Mouse (Mus musculus): Measurements from ENCODE around the gene Ankrd11. TPM values are rescaled to one million over a fixed set of nuclear protein-coding genes. Genes with fewer than 3 reads are reported as not detected.

Gene Ankrd11
- polyA plus RNA-seq, 1 experiment from 2014 or later: 39.6 TPM

DNA sequence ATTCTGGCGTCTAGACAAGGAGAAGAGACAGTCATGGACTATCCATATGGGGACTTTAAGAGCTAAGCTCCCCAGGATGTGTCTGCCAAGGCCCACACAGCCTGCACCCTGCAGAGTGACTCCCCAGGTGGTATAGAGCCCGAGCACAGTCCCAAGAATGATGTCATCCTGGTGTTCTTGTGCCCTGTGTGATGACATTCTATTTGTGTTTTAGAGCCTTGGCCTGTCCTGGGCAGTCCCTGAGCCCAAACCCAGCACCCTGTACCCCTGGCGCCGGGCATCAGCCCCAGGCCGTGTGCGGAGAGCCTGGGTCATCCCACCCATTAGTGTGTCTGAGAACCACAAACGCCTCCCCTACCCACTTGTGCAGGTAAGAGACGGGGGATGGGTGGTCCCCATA lies 185.8 kb downstream of the Ankrd11 start:
- Histone ChIP-seq H3K4me2 (no peak overlapping the region), H3K4me3 (no peak overlapping the region), H3K9ac (no peak overlapping the region), H3K27me3 (peaks cover 10% of the 10 kb centered on the region; the same call in 1 of the 2 replicates), H3K27ac (no peak overlapping the region), H3K4me1 (replicated peaks) (peaks cover 7% of the 10 kb centered on the region; the same call in 1 of the 2 replicates), H3K9me3 (replicated peaks) (no peaks in the 10 kb centered on the region), H3K36me3 (no peaks in the 10 kb centered on the region)
- 80% methylated on average over 8 of the region's 8 CpGs for WGBS
- ATAC-seq (replicated peaks; ENCODE audit: insufficient number of reproducible peaks, insufficient read depth, low FRiP score, low read depth): no peak

DNA sequence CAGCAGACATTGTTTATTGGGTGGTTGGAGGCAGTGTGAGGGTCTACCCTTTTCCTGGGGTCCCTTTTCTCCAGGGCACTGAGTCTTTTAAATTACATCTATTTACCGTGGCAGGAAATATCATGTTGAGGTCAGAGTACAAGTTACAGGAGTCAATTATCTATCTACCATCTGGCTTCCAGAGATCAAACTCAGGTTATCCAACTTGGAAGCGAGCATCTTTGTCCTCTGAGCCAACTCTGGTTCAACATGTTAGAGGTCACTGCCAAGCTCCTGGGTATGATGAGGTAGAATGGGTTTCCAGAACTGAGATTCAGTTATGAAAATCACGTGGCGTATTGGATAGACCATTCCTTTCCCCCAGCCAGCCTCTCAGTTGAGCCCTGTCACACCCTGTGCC lies 187.0 kb downstream of the Ankrd11 start:
- H3K4me2 ChIP-seq: no peak overlapping the region
- H3K9ac ChIP-seq: no peak overlapping the region
- H3K4me1 ChIP-seq (replicated peaks): peaks cover 7% of the 10 kb centered on the region; the same call in 1 of the 2 replicates
- no peak overlapping the region for H3K27ac ChIP-seq
- H3K36me3 ChIP-seq: no peaks in the 10 kb centered on the region
- 74% methylated on average over 4 of the region's 4 CpGs for WGBS
- ATAC-seq (replicated peaks; ENCODE audit: insufficient number of reproducible peaks, insufficient read depth, low FRiP score, low read depth): no peak
- peaks cover 13% of the 10 kb centered on the region; the same call in 1 of the 2 replicates for H3K27me3 ChIP-seq
- H3K9me3 ChIP-seq (replicated peaks): no peaks in the 10 kb centered on the region
- H3K4me3 ChIP-seq: no peak overlapping the region

DNA sequence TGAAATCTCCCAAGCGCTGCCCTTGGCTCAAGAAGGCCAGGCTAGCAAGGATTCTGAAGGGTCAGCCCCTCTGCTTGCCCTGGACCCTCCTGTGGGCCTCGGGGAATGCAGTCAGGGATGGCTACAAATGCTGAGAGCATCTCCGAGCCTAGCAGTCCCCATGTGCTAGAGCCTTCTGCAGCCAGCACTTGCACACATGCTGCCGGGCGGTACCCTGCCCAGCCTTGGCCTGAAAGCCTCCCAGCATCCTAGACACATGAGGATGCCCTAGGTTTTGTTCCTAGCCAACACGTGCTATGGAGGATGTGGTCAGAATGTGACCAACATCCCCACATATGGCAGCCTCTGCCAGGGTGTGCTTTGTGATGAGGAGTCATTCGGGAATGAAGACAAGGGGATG lies 187.7 kb downstream of the Ankrd11 start:
- WGBS: 69% methylated on average over 7 of the region's 7 CpGs
- Histone ChIP-seq H3K4me3 (no peak overlapping the region), H3K9ac (no peak overlapping the region), H3K27ac (no peak overlapping the region), H3K27me3 (peaks cover 16% of the 10 kb centered on the region; the same call in 1 of the 2 replicates), H3K9me3 (replicated peaks) (no peaks in the 10 kb centered on the region), H3K4me1 (replicated peaks) (peaks cover 7% of the 10 kb centered on the region; the same call in 1 of the 2 replicates), H3K4me2 (no peak overlapping the region), H3K36me3 (no peaks in the 10 kb centered on the region)
- ATAC-seq (replicated peaks; ENCODE audit: insufficient number of reproducible peaks, insufficient read depth, low FRiP score, low read depth): no peak

DNA sequence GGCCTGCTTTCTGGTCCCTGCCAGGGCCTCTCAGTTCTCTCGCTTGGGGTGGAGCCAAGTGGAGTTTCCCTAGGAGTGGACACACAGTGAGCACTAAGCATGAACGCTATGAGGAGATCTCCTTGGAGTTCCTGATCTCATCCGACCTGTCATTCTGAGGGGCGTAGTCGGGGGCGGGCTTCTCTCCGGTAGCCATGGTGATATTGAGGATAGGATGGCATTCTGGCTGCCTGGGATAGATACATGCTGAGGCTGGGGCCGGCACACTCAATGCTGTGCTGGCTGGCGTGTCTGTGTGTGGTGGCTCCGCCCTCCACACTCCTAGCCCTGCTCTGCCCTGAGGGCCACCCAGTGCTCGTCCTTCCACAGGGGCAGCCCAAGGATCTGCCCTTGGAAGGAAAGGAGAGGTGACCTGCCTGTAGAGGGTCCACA lies 188.7 kb downstream of the Ankrd11 start:
- Histone ChIP-seq H3K9me3 (replicated peaks) (no peaks in the 10 kb centered on the region), H3K4me1 (replicated peaks) (peaks cover 10% of the 10 kb centered on the region), H3K27ac (no peak overlapping the region), H3K36me3 (no peaks in the 10 kb centered on the region), H3K4me3 (no peak overlapping the region), H3K9ac (no peak overlapping the region), H3K27me3 (peaks cover 21% of the 10 kb centered on the region; the same call in 1 of the 2 replicates), H3K4me2 (no peak overlapping the region)
- WGBS: 36% methylated on average over 11 of the region's 11 CpGs
- ATAC-seq (replicated peaks; ENCODE audit: insufficient number of reproducible peaks, insufficient read depth, low FRiP score, low read depth): no peak

DNA sequence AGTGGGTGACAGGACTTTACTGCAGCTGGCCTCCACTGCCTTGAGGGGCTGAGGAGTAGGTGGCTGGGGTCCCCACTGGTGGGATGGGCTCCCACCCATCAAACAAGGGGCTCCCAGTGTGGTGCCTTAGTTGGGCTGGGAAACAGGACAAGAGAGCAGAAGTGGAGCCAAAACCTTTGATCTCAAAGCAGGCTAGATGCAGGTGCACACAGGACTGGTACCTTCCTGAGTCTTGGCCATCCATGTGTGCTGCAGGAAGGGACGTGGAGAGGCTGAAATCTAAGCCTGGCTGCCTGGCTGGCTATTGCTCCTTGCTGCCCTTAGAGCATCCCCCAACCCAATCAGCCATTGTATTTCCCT lies 189.6 kb downstream of the Ankrd11 start:
- Histone ChIP-seq H3K27ac (no peak overlapping the region), H3K27me3 (peaks cover 21% of the 10 kb centered on the region; the same call in 1 of the 2 replicates), H3K9me3 (replicated peaks) (no peaks in the 10 kb centered on the region), H3K4me3 (no peak overlapping the region), H3K36me3 (no peaks in the 10 kb centered on the region), H3K4me2 (no peak overlapping the region), H3K9ac (no peak overlapping the region), H3K4me1 (replicated peaks) (peaks cover 18% of the 10 kb centered on the region)
- 81% methylated on average over 1 of the region's 1 CpGs for WGBS
- ATAC-seq (replicated peaks; ENCODE audit: insufficient number of reproducible peaks, insufficient read depth, low FRiP score, low read depth): no peak

DNA sequence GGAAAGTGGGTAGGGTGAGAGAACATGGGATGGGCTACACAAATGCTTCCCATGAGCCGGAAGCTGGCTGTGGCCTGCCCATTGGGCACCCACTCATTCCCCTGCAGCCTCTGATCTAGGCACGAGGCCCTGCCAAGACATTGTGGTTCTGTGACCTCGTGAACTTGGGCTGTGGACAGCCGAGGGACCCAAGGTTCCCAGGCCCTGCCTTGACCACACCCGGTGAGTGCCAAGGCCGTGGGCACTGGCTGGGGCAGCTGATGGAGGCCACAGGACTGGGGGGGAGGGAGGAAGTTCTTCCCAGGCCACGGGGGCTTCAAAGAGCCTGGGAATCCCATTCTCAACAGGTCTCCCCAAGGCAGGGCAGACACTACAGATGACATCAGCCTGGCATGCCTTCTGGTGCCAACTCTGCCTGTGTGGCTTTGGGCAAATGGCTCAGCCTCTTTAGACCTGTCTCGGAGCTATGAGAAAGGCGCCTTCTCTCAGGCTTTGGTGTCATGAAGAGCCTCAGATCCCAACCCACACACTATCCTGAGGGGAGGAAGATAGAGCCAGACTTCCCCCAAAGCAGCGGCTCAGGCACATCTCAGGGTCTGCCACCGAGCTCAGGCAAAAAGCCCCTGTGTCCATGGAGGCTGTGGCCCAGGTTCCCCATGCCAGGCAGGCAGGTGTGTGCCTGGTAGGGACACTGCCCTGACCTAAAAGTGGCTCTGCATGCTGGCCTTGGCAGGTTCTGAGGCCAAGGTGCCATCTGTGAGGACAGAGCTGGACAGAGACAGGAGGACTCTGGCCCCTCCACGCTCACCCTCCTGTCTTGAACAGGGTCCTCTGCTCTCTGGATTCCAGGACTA lies 190.2 kb downstream of the Ankrd11 start:
- peaks cover 21% of the 10 kb centered on the region; the same call in 1 of the 2 replicates for H3K27me3 ChIP-seq
- no peaks in the 10 kb centered on the region for H3K36me3 ChIP-seq
- no peaks in the 10 kb centered on the region for H3K9me3 ChIP-seq (replicated peaks)
- H3K4me1 ChIP-seq (replicated peaks): peaks cover 19% of the 10 kb centered on the region
- H3K4me3 ChIP-seq: no peak overlapping the region
- H3K4me2 ChIP-seq: no peak overlapping the region
- no peak overlapping the region for H3K9ac ChIP-seq
- 75% methylated on average over 12 of the region's 12 CpGs for WGBS
- H3K27ac ChIP-seq: no peak overlapping the region
- ATAC-seq (replicated peaks; ENCODE audit: insufficient number of reproducible peaks, insufficient read depth, low FRiP score, low read depth): no peak

DNA sequence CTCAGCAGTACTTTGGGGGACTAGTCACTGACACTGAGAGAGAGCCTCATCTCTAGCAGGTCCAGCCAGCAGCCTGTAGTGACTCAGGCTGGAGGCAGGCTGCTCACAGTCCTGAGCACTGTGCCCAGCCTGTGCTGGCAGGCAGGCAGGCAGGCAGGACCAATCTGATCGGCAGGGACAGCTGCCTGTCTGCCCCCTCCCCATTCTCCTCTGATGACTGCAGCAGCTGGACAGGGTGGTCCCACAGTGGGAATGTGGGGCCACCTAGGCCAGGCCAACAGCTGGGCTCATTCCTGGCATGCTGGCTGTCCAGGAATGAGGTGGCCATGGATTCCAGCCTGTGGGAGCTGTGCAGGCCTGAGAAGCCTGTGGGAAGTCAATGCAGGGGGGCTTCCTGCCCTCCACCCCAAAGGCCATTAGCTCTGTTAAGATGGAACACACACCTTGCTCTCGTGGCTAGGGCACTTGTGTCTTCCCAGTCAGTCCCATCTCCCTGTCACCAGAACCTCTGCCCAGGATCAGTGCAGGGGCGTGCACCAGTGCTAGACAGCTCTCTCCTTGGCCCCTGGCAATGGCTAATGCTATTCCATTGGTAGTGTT lies 191.3 kb downstream of the Ankrd11 start:
- no peak overlapping the region for H3K27ac ChIP-seq
- ATAC-seq (replicated peaks; ENCODE audit: insufficient number of reproducible peaks, insufficient read depth, low FRiP score, low read depth): no peak

DNA sequence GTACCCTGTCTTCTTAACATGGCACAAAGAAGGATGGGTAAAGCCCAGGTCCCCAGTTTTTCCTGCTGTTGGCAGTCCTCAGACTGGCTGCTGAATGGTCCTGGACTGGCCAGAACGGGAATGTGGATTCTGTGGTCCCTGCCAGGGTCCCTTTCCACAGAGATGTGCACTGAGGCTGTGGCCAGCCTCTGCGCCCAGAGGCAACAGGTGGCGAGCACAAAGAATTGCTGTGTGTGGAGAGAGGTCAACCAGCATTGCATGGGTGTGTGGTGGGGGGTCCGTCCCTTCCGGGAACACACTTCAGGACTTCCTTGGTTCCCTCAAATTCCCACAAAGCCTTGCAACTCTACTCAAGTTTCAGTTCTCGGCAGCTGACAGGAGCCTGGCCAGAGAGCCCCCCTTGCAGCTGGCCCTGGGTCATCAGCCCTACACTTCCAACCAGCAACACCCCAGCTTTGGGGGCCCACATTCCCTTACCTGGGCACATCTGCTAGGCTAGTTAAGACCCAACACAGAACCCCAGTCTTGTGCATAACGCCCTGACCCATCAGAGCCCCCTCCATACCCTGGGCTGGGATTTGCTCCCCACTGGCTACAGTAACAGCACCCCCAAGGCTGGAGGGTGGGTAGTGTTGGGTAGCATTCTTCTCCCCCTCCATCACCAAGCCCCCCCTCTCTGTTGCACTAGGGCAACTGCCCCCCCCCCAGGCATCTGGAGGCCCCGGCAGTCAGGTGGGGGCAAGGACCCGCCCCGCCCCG lies 192.7 kb downstream of the Ankrd11 start:
- Histone ChIP-seq H3K4me1 (replicated peaks) (peaks cover 30% of the 10 kb centered on the region), H3K36me3 (no peaks in the 10 kb centered on the region), H3K27me3 (peaks cover 20% of the 10 kb centered on the region; the same call in 1 of the 2 replicates), H3K9ac (no peak overlapping the region), H3K4me3 (no peak overlapping the region), H3K4me2 (no peak overlapping the region), H3K27ac (no peak overlapping the region), H3K9me3 (replicated peaks) (no peaks in the 10 kb centered on the region)
- ATAC-seq (replicated peaks; ENCODE audit: insufficient number of reproducible peaks, insufficient read depth, low FRiP score, low read depth): no peak
- 75% methylated on average over 11 of the region's 11 CpGs for WGBS

More for the DNA sequence above, 191.3 kb downstream of the Ankrd11 start:
- no peaks in the 10 kb centered on the region for H3K9me3 ChIP-seq (replicated peaks)
- H3K9ac ChIP-seq: no peak overlapping the region
- H3K27me3 ChIP-seq: peaks cover 21% of the 10 kb centered on the region; the same call in 1 of the 2 replicates
- no peak overlapping the region for H3K4me2 ChIP-seq
- no peaks in the 10 kb centered on the region for H3K36me3 ChIP-seq
- 58% methylated on average over 3 of the region's 3 CpGs for WGBS
- peaks cover 28% of the 10 kb centered on the region for H3K4me1 ChIP-seq (replicated peaks)
- H3K4me3 ChIP-seq: no peak overlapping the region

DNA sequence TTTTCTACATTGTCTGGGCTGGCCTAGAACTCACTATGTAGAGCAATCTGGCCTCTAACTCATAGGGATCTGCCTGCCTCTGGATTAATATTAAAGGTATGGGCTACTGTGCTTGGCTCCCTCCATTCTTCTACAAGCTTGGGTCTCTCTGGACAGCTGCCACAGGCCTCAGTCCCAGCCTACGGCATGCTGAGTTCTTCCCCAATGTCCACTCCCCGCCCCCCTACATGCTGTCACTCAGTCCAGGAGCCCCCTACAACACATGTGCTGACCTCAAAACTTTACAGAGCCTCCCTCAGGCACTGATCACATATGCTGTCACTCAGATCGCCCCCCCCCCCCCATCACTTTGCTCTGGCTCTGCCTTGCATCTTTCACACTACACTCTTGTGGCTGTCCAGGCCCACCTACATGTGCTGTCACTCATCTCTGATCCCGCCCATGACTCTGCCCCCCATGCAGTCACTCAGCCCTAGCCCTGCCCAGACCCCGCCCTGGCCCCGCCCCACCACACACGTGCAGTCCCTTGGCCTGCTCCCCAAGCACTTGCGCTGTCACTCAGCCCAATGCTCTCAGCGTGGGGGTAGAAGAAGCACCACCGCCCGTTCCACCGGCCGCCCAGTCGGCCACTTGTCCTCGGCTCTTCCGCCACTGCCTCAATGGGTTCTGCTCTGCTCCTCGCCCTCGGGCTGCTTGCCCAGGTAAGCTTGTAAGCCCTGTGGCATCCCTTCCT lies 194.1 kb downstream of the Ankrd11 start, which contains the start of gene Cdh15:
Gene Cdh15 (plus strand): TSS at position 138 of the 733 bp plus-strand sequence.
- ATAC-seq (replicated peaks; ENCODE audit: insufficient number of reproducible peaks, insufficient read depth, low FRiP score, low read depth): peak; percentile 84
- peaks cover 19% of the 10 kb centered on the region; the same call in 1 of the 2 replicates for H3K27me3 ChIP-seq
- 13% methylated on average over 17 of the region's 18 CpGs for WGBS
- no peak within 1 kb of the TSS for H3K9ac ChIP-seq
- 0 out of 2 replicates have a peak within 1 kb of the TSS, but pooled peaks have one; percentile 3 for H3K4me3 ChIP-seq
- peak within 1 kb of the TSS; percentile 42 for H3K4me2 ChIP-seq
- H3K27ac ChIP-seq: no peak within 1 kb of the TSS
- peaks cover 24% of the 10 kb centered on the region for H3K4me1 ChIP-seq (replicated peaks)
- no peaks in the 10 kb centered on the region for H3K36me3 ChIP-seq
- no peaks in the 10 kb centered on the region for H3K9me3 ChIP-seq (replicated peaks)

DNA sequence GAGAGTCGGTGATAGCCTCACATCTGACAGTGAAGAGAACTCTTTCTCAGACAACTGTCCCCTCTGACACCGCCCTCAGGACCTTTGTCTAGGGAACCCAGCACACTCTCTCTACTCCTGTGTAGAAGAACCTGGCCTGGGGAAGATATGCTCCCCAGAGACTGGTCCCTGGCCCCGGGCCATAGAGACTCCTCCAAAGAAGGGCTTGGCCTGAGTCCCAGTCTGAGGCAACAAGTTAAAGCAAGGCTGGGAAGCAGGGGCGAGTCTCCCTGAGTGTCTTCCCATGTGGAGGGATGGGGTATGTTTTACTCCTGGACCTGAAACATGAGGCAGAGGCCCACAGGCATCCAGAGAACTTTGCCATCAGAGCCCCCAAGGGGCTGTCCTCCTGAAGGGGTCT lies 196.4 kb downstream of the Ankrd11 start:
- H3K9ac ChIP-seq: no peak overlapping the region
- no peaks in the 10 kb centered on the region for H3K36me3 ChIP-seq
- no peak overlapping the region for H3K4me3 ChIP-seq
- 51% methylated on average over 4 of the region's 4 CpGs for WGBS
- peaks cover 9% of the 10 kb centered on the region for H3K27me3 ChIP-seq
- no peaks in the 10 kb centered on the region for H3K9me3 ChIP-seq (replicated peaks)
- H3K4me2 ChIP-seq: no peak overlapping the region
- no peak for ATAC-seq (replicated peaks; ENCODE audit: insufficient number of reproducible peaks, insufficient read depth, low FRiP score, low read depth)
- H3K4me1 ChIP-seq (replicated peaks): peaks cover 23% of the 10 kb centered on the region
- H3K27ac ChIP-seq: no peak overlapping the region
